Mouse (Mus musculus) liver, adult 2 months (tissue): ENCODE results near the gene Atxn2l.

ENCODE experiments used
- CTCF ChIP-seq: fragments of 200-500 bp; IDR thresholded peaks from 2 replicates; pipeline ENCODE4 v1.5.1; 2011; ENCODE audit warnings: low read depth, low read length, control low read depth
- POLR2A ChIP-seq: fragments of 200-500 bp; IDR thresholded peaks from 2 replicates; pipeline ENCODE4 v1.6.1; 2011; ENCODE audit warnings: low read length, control low read depth; ENCODE audit not compliant: insufficient read depth; ENCODE audit errors: extremely low read depth

DNA sequence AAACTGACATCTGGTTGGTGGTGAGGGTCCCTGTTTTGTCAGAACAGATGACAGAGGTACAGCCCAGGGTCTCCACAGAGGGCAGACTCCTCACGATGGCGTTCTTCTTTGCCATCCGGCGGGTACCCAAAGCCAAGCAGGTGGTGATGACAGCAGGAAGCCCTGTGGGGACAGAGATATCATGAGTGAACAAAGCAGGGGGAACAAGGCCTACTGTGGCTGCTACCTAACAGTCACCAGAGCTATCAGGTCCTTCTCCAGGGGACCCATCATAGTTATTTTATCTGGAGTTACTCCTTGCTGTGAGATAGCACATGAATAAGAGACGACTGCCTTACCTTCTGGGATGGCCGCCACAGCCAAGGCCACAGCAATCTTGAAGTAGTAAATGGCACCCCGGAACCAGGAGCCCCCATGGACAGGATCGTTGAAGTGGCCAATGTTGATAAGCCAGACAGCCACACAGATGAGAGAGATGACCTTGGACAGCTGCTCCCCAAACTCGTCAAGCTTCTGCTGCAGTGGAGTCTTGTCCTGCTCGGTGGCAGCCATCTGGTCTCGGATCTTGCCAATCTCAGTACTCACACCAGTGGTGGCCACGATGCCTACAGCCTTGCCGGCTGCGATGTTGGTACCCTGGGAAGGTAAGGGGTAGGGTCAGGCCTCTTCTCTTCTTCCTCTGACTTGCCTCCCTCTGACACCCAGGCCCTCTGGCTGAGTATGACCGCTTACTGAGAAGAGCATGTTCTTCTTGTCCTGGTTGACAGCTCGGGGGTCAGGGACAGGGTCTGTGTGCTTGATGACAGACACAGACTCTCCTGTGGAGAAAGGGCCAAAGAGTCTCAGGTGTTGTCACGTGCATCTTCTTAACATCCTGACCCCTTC lies 46.6 kb downstream of the Atxn2l start:
- no peak for TF ChIP-seq POLR2A
- no peak for TF ChIP-seq CTCF
